Mouse (Mus musculus) brown adipose tissue, adult 24 weeks (tissue): ENCODE data around the gene Rhbg. TPM values are rescaled to one million over a fixed set of nuclear protein-coding genes. Genes with fewer than 3 reads are reported as not detected.

Experiments used
- H3K27ac ChIP-seq: fragments of 200-500 bp; replicated peaks from 2 replicates; pipeline ENCODE4 v1.5.1; 2012; ENCODE audit warnings: low read depth, mild to moderate bottlenecking, low read length
- H3K4me1 ChIP-seq: fragments of 200-500 bp; 2 replicates; pipeline ENCODE4 v1.6.1; 2012; ENCODE audit warnings: low read length, mixed read lengths; ENCODE audit not compliant: control insufficient read depth, insufficient read depth, insufficient read length
- H3K4me3 ChIP-seq: fragments of 200-500 bp; 2 replicates; pipeline ENCODE4 v1.5.1; 2012; ENCODE audit warnings: low read depth, mild to moderate bottlenecking, low read length, moderate library complexity; ENCODE audit not compliant: insufficient read depth
- polyA plus RNA-seq: library from polyadenylated mRNA; stranded (reverse); fragments of >200 nt; gene quantifications from 2 replicates; pipeline ENCODE4 v1.2.4, GENCODE M21; 2012; ENCODE audit not compliant: missing spikeins, insufficient read depth, insufficient read length

Gene Rhbg
- polyA plus RNA-seq, 1 experiment = not detected

DNA sequence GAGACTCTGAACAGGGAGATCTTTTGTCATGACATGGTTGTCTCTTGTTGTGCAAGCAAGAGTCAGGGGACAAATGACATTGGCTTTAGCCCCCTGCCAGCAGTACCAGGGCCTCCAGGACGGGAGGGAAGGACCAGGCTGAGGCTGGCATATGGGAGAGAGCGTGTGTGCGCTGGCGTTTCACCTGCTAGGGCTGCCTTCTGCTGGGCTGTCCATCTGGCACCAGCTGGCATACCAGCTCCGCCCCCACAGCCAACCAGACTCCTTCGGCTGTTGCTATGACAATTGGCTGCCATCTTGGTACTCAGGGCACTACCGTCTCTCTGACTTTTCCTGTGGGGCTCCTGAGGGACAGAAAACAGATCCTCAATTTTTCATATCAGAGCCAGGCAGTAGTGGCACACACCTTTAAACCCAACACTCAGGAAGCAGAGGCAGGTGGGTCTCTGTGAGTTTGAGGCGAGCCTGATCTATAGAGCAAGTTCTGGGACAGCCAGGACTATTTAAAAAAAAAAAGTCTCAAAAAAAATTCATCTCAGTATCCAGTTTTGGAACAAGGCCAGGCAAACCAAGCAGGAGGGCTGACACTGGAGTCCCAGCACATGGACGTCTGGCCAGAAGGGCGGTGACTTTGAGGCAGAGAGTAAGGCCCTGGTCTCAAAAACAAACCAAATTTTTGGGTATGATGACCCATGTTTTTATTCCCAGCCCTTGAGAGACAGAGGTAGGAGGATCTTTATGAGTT, 28.2 kb downstream of the Rhbg start:
- H3K4me3 ChIP-seq = no peak overlapping the region
- H3K4me1 ChIP-seq = no peaks in the 10 kb centered on the region
- no peak overlapping the region for H3K27ac ChIP-seq

DNA sequence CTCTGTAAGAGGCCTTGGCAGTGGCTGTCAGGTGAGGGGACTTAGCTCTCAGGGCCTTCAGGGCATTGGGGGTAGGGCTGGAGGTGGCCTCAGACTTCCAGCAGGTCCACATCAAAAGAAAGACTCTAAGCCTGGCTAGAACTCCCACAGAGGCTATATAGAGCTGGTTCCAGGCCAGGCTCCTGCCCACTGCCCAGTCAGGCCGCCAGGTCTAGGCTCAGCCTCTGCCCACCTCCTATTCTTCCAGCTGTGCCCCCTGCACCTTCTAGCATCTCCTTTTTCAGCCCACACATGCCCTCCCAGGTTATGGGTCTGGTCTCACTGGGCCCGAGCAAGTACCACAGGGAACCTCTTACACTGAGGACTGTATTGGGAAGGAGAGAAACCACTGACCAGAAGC, 29.6 kb downstream of the Rhbg start:
- Histone ChIP-seq H3K27ac (no peak overlapping the region), H3K4me1 (no peaks in the 10 kb centered on the region)

DNA sequence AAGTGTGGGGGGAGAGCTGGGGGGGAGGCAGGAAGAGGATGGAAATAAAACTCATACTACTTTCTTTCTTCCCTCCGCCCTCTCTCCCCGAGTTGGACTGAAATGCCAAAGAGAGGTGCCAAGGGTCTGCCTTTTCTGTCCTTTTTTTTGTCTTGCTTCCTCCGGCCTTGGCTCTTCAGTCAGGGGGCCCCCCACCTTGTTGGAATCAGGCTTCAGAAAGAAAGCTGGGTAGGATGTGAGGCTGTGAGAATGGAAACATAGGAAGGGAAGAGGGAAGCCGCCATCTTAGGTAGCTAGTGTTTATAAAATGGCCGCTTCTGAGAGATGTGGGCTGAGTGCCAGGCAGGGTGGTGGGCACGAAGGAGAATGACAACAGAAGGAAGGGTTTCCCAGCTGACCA, 32.1 kb downstream of the Rhbg start:
- no peak overlapping the region for H3K4me3 ChIP-seq
- H3K27ac ChIP-seq = no peak overlapping the region
- no peaks in the 10 kb centered on the region for H3K4me1 ChIP-seq

More for the DNA sequence above, 29.6 kb downstream of the Rhbg start:
- H3K4me3 ChIP-seq = no peak overlapping the region

DNA sequence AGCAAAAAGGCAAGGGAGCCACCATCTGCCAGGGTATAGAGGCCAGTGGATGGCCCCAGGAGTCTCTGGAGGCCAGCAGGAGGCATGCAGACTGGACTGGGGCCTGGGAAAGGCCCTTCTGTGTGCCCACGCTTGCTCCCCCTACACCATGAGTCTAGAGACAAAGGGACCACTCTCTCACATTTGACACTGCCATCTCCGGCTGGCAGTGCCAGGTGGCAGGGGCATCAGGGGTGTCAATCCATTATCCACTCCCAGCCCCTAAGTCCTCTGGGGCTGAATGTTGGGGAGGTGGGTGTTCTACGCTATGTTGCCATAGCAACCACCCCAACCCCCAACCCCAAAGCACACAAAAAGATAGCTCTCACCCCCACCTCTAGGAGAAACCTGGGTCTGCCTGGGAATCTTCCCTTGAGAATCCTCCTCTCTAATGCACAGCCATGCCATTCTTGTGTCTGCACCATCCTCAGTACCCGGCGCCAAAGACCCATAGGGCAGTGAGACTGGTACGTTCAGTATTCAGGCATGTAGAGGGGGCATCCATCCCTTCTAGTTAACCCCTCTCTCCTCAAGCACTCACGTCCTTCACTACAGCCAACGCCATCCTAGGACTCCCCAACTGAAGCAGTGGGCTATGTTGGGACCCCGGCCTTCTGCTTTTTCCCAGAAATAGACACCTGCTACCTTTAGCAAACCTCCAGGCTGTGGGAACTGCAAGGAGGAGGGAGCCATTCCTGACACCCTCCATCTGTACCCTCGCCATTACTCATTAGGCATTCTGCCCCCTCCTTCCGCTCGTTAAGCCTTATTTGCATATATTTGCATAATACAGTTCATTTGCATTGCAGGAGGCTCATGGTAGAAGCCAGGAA, 32.8 kb downstream of the Rhbg start:
- no peaks in the 10 kb centered on the region for H3K4me1 ChIP-seq
- H3K4me3 ChIP-seq = no peak overlapping the region
- H3K27ac ChIP-seq = no peak overlapping the region

DNA sequence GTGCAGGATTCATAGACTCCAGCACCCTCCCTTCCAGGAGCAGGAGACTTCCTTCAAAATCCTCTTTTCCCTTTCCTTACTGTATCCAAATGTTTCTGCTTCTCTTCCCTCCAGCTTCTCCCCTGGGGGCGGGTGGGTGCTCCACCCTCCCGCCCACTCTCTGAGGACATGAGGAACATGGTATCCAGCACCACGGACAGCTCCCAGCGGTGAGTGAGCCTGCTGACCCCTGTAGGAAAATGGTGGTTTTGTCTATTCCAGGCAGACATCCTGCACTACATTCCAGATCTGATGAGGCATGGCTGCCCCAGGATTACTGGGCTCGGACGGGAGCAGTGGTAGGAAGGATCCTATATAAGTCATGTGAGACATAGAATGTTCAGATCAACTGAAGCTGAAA, 33.7 kb downstream of the Rhbg start:
- Histone ChIP-seq H3K27ac (no peak overlapping the region), H3K4me3 (no peak overlapping the region), H3K4me1 (no peaks in the 10 kb centered on the region)

DNA sequence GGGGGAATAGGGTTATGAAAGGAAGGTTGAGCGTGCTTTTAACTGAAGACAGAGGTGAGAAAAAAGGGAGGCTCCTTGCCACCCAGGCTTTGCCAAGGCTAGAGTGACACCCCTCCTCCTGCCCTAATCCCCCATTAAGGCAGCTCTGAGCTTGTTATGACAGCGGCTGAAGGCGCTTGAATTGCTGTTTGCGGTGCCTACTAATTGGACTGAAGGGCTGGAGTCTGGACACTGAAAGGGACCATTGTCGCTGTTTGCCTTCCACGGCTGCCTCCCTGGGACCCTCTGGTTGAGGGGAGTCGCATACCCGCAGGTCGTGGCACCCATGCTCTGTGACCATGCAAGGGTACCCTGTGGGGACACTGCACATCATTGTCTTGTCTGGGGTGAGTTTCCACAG, 34.6 kb downstream of the Rhbg start:
- Histone ChIP-seq H3K4me3 (no peak overlapping the region), H3K4me1 (peaks cover 7% of the 10 kb centered on the region), H3K27ac (no peak overlapping the region)

DNA sequence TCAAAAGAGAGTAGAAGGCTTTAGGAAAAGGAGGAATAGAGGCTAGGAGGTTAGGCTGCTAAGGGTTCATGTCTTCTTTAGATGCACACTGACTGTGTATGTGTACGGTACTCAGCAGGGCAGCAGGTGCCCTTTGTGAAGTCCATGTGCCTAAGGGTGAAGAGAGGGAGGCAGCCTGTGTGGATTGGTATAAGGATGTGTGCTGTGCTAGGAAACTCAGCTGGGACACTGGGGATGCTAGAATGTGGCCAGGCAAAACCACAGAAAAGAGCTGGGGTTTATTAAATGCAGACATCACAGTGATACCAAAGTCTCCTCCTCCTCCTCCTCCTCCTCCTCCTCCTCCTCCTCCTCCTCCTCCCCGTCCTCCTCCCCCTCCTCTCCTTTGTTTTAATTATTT, 36.8 kb downstream of the Rhbg start:
- Histone ChIP-seq H3K4me1 (peaks cover 13% of the 10 kb centered on the region), H3K4me3 (no peak overlapping the region), H3K27ac (no peak overlapping the region)

DNA sequence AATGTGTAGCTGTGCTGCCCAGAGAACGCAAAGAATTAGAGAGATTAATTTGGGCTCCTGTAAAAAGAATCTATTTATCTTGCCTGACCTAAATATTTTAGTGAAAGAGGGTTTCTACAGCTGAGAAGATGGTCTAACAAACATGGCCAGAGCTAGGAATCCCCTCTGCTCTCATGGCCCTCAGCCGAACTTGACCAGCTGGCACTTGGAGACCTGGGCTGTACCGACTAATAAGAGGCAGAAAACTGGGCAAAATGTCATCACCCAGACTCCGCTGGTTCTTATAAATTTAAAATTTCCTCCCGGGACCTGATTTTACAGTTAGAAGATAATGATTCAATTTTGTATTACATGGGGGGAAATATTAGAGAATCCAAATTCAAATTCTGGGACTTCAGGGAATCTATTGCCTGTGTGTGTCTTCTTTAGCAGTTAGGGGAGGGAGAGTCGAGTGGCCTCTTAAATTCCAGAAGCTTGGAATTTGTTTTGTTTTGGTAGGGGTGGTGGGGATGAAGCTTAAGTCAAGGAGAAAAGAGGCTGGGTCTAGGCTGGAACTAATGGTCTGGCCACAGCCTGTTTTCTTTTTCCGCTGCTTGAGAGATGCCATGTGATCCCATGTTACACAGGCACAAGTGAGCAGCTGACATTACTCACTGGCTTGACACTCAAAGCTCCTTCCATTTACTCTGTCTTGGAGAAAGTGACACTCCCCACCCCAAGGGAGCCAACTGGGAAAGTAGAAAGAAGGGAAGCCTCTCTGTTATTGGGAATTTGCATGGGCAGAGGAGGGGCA, 37.8 kb downstream of the Rhbg start:
- Histone ChIP-seq H3K27ac (no peak overlapping the region), H3K4me1 (peaks cover 13% of the 10 kb centered on the region), H3K4me3 (no peak overlapping the region)

DNA sequence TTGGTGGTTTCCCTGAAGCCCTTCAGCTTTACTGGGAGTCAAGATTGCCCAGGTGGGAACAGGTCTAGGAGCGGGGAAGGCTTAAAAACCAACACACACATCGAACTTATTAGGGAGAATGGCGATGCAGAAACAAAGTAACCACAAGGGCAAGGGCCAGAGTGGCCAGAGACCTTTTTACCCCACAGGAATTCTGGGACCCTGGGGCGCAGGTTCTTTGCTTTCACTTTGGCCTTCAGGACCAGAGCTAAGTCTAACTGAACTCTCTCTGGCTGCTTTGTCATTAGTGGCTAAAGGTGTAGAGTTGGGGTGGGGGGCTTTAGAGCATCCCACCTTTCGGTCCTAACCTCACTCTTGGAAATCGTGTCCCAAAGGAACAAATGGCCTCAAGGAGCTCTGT, 38.4 kb downstream of the Rhbg start:
- Histone ChIP-seq H3K27ac (no peak overlapping the region), H3K4me3 (peak overlapping the region; percentile 50; the same call in 1 of the 2 replicates), H3K4me1 (peaks cover 13% of the 10 kb centered on the region)

DNA sequence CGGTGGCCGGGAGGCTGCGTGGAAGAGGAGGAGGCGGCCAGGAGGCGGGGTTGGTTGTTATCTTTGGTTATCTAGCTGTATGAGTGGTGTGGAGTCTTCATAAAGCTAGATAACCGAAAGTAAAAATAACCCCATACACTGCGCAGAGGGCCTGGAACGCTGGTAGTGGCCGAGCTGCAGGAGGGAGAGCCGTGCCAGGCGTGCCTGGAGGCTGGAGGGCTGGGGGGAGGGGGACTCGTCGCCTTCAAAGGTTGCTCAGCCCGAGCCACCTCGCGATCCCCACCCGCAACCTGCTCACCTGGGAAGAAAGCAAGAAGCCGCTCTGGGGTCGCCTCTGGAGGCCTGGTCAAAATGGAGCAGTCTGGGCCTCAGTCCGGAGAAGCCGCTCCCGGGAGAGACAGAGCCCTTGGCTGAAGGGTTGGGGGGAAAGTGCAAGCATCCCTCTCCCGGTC, 38.9 kb downstream of the Rhbg start:
- Histone ChIP-seq H3K4me1 (peaks cover 13% of the 10 kb centered on the region), H3K4me3 (peak overlapping the region; percentile 50), H3K27ac (no peak overlapping the region)

DNA sequence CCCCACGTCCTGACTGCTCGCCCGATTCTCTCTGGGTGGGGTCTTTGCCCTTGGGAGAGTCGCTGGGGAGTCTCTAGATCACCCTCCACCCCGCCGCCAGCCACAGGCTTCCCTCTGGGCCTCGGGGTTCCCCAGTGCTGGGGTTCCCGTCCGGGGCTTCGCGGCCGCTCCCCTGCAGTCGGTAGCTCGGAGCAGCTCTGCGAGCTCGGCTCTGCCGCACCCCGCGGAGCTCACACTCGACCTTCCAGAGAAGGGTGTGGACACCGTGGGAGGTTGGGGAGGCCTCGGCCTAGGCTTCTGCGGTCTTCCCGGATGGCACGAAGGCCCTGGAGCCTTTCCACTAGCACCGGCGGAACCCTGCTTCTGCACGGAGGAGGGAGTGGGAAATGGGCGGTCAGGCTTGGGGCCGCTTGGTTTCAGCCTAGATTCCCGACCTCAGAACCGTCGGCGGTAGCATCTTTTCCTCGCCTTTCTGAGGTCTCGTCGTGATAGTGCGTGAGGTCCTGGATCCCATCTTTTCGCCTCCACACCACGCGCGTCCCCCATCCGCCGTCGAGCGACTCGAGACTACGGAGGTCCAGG, 39.4 kb downstream of the Rhbg start:
- H3K4me1 ChIP-seq = peaks cover 13% of the 10 kb centered on the region
- peak overlapping the region; percentile 50 for H3K4me3 ChIP-seq
- no peak overlapping the region for H3K27ac ChIP-seq

DNA sequence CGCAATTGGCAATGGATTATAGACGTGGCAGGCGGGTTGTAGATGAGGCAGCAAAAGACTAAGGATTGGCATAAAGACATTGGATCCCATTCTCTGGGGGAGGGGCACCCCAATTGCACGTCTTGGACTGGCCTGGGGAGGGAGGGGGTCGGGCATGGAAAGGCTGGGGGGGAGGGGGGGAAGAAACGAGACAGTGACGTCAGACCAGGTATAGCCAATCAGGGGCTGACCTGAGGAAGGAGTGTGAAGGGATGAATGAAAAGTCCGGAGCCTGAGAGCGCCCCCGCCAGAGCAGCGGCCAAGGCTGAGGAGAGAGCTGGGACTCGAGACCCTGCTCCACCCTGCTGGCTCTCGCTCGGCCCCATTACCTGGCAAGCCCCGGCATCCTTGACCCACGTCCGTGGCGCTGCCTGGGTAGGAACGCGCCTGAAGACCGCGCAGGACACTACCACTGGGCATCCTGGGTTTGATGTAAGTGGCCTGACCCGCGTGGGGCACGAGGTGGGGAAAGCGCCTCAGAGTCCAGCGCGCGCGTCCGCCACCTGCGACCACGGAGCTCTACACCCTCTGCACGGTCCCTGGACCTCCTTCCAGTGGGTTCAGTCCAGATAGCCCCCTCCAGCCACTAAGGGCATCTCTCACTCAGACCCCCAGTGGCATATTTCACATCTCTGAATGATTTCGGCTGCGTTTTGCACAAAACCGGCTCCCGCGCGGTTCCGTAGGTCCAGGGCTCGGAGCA, 40.1 kb downstream of the Rhbg start:
- peak overlapping the region; percentile 50 for H3K4me3 ChIP-seq

DNA sequence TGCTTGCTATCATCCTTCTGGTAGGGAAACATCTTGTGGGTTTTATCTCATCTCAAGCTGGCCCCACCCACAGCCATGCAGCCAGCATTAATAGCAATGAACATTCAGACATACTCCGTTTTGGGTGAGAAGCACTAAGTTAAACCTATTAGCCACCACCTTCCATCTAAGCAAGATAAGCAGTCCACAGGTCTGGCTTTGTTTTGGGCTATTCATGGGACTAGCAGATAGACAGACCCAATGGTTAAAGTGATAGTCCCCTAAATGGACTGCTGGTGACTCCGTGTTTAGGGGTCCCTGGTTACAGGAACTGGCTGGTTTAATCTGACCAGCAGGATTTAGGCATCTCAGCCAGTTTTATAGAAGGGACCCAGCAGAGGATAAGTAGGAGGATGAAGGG, 41.5 kb downstream of the Rhbg start:
- Histone ChIP-seq H3K27ac (no peak overlapping the region), H3K4me3 (no peak overlapping the region), H3K4me1 (peaks cover 13% of the 10 kb centered on the region)

More for the DNA sequence above, 40.1 kb downstream of the Rhbg start:
- no peak overlapping the region for H3K27ac ChIP-seq
- peaks cover 13% of the 10 kb centered on the region for H3K4me1 ChIP-seq

DNA sequence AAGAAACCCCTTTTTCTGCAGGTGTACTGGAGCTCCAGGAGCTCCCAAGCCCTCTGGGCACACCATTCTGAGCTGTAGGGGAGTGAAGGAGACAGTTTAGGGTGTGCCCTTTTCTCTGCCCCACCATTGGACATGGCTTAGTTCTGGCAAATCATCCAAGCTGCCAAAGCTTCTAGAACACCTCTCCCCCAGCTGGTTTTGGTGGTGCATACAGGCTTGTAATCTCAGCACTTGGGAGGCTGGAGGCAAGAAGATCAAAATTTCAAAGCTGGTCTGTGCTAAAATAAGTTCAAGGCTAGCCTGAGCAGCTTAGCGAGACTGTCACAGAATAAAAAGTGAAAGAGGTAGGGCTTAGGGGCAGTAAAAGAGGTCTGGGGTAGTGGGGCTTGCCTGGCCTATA, 42.2 kb downstream of the Rhbg start:
- Histone ChIP-seq H3K4me3 (no peak overlapping the region), H3K4me1 (peaks cover 13% of the 10 kb centered on the region), H3K27ac (no peak overlapping the region)
